Mouse (Mus musculus): ENCODE results near the gene Syngr1. TPM values are rescaled to one million over a fixed set of nuclear protein-coding genes. Genes with fewer than 3 reads are reported as not detected.

Gene Syngr1
- polyA plus RNA-seq, 1 experiment = 0.95 TPM

- Histone ChIP-seq H3K4me3 (ENCODE audit: insufficient read depth, low read length) (no peak overlapping the region), H3K27ac (ENCODE audit: insufficient read depth, low read length) (no peak overlapping the region), H3K4me1 (ENCODE audit: control insufficient read depth, insufficient read depth, low read length) (peaks cover 9% of the 10 kb centered on the region)
- TF ChIP-seq POLR2A (IDR thresholded peaks at IDR 0.05; ENCODE audit: low read depth, low read length) (no peak), CTCF (IDR thresholded peaks at IDR 0.05; ENCODE audit: borderline replicate concordance, insufficient read depth, low read length) (no peak)
Measured at GRCm38 (mm10) chr15:80095596-80095995, 4.5 kb downstream of the Syngr1 start.

GRCm38 (mm10) chr15:80096406-80096805 lies 5.3 kb downstream of the Syngr1 start:
- Histone ChIP-seq H3K4me3 (ENCODE audit: insufficient read depth, low read length) (no peak overlapping the region), H3K27ac (ENCODE audit: insufficient read depth, low read length) (no peak overlapping the region), H3K4me1 (ENCODE audit: control insufficient read depth, insufficient read depth, low read length) (peaks cover 9% of the 10 kb centered on the region)
- TF ChIP-seq CTCF (IDR thresholded peaks at IDR 0.05; ENCODE audit: borderline replicate concordance, insufficient read depth, low read length) = no peak
- no peak for TF ChIP-seq POLR2A (IDR thresholded peaks at IDR 0.05; ENCODE audit: low read depth, low read length)

GRCm38 (mm10) chr15:80096946-80097881 lies 6.1 kb downstream of the Syngr1 start:
- Histone ChIP-seq H3K4me1 (ENCODE audit: control insufficient read depth, insufficient read depth, low read length) (peaks cover 9% of the 10 kb centered on the region), H3K4me3 (ENCODE audit: insufficient read depth, low read length) (no peak overlapping the region), H3K27ac (ENCODE audit: insufficient read depth, low read length) (no peak overlapping the region)
- TF ChIP-seq CTCF (IDR thresholded peaks at IDR 0.05; ENCODE audit: borderline replicate concordance, insufficient read depth, low read length) (no peak), POLR2A (IDR thresholded peaks at IDR 0.05; ENCODE audit: low read depth, low read length) (no peak)

GRCm38 (mm10) chr15:80097999-80098461 lies 6.9 kb downstream of the Syngr1 start:
- Histone ChIP-seq H3K4me3 (ENCODE audit: insufficient read depth, low read length) (no peak overlapping the region), H3K27ac (ENCODE audit: insufficient read depth, low read length) (no peak overlapping the region), H3K4me1 (ENCODE audit: control insufficient read depth, insufficient read depth, low read length) (peaks cover 9% of the 10 kb centered on the region)
- TF ChIP-seq POLR2A (IDR thresholded peaks at IDR 0.05; ENCODE audit: low read depth, low read length) (no peak), CTCF (IDR thresholded peaks at IDR 0.05; ENCODE audit: borderline replicate concordance, insufficient read depth, low read length) (no peak)

- Histone ChIP-seq H3K4me3 (ENCODE audit: insufficient read depth, low read length) (no peak overlapping the region), H3K4me1 (ENCODE audit: control insufficient read depth, insufficient read depth, low read length) (peaks cover 9% of the 10 kb centered on the region), H3K27ac (ENCODE audit: insufficient read depth, low read length) (no peak overlapping the region)
- TF ChIP-seq CTCF (IDR thresholded peaks at IDR 0.05; ENCODE audit: borderline replicate concordance, insufficient read depth, low read length) (no peak), POLR2A (IDR thresholded peaks at IDR 0.05; ENCODE audit: low read depth, low read length) (peak; percentile 47; the same call in 1 of the 2 replicates)
Measured at GRCm38 (mm10) chr15:80098809-80099208, 7.7 kb downstream of the Syngr1 start.

GRCm38 (mm10) chr15:80099477-80099876 lies 8.3 kb downstream of the Syngr1 start:
- Histone ChIP-seq H3K4me3 (ENCODE audit: insufficient read depth, low read length) (no peak overlapping the region), H3K4me1 (ENCODE audit: control insufficient read depth, insufficient read depth, low read length) (peaks cover 9% of the 10 kb centered on the region), H3K27ac (ENCODE audit: insufficient read depth, low read length) (no peak overlapping the region)
- TF ChIP-seq CTCF (IDR thresholded peaks at IDR 0.05; ENCODE audit: borderline replicate concordance, insufficient read depth, low read length) (no peak), POLR2A (IDR thresholded peaks at IDR 0.05; ENCODE audit: low read depth, low read length) (no peak)

- no peak overlapping the region for H3K27ac ChIP-seq (ENCODE audit: insufficient read depth, low read length)
- no peak for TF ChIP-seq CTCF (IDR thresholded peaks at IDR 0.05; ENCODE audit: borderline replicate concordance, insufficient read depth, low read length)
- no peak for TF ChIP-seq POLR2A (IDR thresholded peaks at IDR 0.05; ENCODE audit: low read depth, low read length)
- H3K4me1 ChIP-seq (ENCODE audit: control insufficient read depth, insufficient read depth, low read length) = peaks cover 9% of the 10 kb centered on the region
- no peak overlapping the region for H3K4me3 ChIP-seq (ENCODE audit: insufficient read depth, low read length)
Measured at GRCm38 (mm10) chr15:80100196-80100595, 9.1 kb downstream of the Syngr1 start.

GRCm38 (mm10) chr15:80100871-80101270 lies 9.7 kb downstream of the Syngr1 start:
- Histone ChIP-seq H3K27ac (ENCODE audit: insufficient read depth, low read length) (no peak overlapping the region), H3K4me1 (ENCODE audit: control insufficient read depth, insufficient read depth, low read length) (peaks cover 9% of the 10 kb centered on the region), H3K4me3 (ENCODE audit: insufficient read depth, low read length) (no peak overlapping the region)
- TF ChIP-seq POLR2A (IDR thresholded peaks at IDR 0.05; ENCODE audit: low read depth, low read length) = no peak
- TF ChIP-seq CTCF (IDR thresholded peaks at IDR 0.05; ENCODE audit: borderline replicate concordance, insufficient read depth, low read length) = no peak

- no peak for TF ChIP-seq POLR2A (IDR thresholded peaks at IDR 0.05; ENCODE audit: low read depth, low read length)
- TF ChIP-seq CTCF (IDR thresholded peaks at IDR 0.05; ENCODE audit: borderline replicate concordance, insufficient read depth, low read length) = no peak
- Histone ChIP-seq H3K4me1 (ENCODE audit: control insufficient read depth, insufficient read depth, low read length) (peaks cover 9% of the 10 kb centered on the region), H3K4me3 (ENCODE audit: insufficient read depth, low read length) (no peak overlapping the region), H3K27ac (ENCODE audit: insufficient read depth, low read length) (no peak overlapping the region)
Measured at GRCm38 (mm10) chr15:80101503-80101902, 10.4 kb downstream of the Syngr1 start.

- no peak for TF ChIP-seq POLR2A (IDR thresholded peaks at IDR 0.05; ENCODE audit: low read depth, low read length)
- no peak for TF ChIP-seq CTCF (IDR thresholded peaks at IDR 0.05; ENCODE audit: borderline replicate concordance, insufficient read depth, low read length)
- no peak overlapping the region for H3K4me3 ChIP-seq (ENCODE audit: insufficient read depth, low read length)
- peaks cover 9% of the 10 kb centered on the region for H3K4me1 ChIP-seq (ENCODE audit: control insufficient read depth, insufficient read depth, low read length)
- H3K27ac ChIP-seq (ENCODE audit: insufficient read depth, low read length) = no peak overlapping the region
Measured at GRCm38 (mm10) chr15:80102495-80102894, 11.4 kb downstream of the Syngr1 start.

All from embryonic fibroblast, embryonic 13.5 days (primary cell).